Mouse (Mus musculus) heart, postnatal 25 days (tissue): ENCODE measurements around the gene Ids. TPM values are rescaled to one million over a fixed set of nuclear protein-coding genes. Genes with fewer than 3 reads are reported as not detected.
"Not testable (repeated sequence)": the region's sequence is repeated elsewhere in the genome, so short reads cannot be mapped to it uniquely, and the experiment has no call there.

Experiments
- DNase-seq: peaks from one replicate; pipeline ENCODE4 v3.0.0; 2022; ENCODE audit warnings: low spot score
- intact Hi-C: fragments of 180-260 bp; cut with DNase I; formaldehyde crosslinking; loops from one replicate; pipeline ENCODE4 v1.15.1; 2025
- total RNA-seq, 2 experiments: library from RNA; stranded (reverse); gene quantifications; 2 replicates each; pipeline ENCODE4 v1.2.3; 2021

The Ids gene
- 10 to 100 TPM; 16.2 to 20.4 TPM for total RNA-seq

- intact Hi-C loops: no loop called here
- peak; percentile 79 for DNase-seq
Observed at GRCm38 (mm10) chrX:70364661-70365613, at the start of gene Ids. TSS of gene Ids (minus strand) at chrX:70365084.

GRCm38 (mm10) chrX:70392636-70393035, 27.8 kb upstream of the Ids start:
- DNase-seq: not testable (repeated sequence)
- intact Hi-C loops: loop anchor here (5.0 kb wide), 1 partner anchor 160 kb away; no protein-coding TSS in a partner anchor

DNA sequence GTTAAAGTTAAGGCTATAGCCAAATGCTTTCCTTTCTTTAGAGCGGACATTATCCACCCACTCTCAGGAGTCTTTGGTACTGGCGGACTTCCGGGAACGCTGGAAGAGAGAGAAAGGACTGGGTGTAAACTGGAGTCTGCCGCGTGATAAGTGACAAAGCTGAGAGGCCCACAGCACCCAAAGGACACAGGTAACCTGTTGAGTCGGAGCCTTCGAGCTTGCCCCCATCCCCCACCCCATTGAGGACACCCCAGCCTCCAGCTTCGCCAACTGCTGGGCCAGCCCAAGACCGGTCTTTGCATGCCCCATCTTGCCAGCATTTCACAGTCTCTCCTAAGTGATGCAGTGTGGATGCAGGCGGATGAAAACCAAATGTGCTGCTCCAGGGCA, 21.1 kb upstream of the Ids start:
- no peak for DNase-seq
- intact Hi-C loops: loop anchor here (10.0 kb wide), 1 partner anchor 89 kb away; the partner anchor contains the start of gene Tmem185a

GRCm38 (mm10) chrX:70385276-70385961, 20.5 kb upstream of the Ids start, which contains the start of gene 1110012L19Rik:
TSS of gene 1110012L19Rik (plus strand) at chrX:70385877.
- DNase-seq: peak; percentile 61
- intact Hi-C loops: loop anchor here (10.0 kb wide), 1 partner anchor 89 kb away; the partner anchor contains the start of gene Tmem185a

DNA sequence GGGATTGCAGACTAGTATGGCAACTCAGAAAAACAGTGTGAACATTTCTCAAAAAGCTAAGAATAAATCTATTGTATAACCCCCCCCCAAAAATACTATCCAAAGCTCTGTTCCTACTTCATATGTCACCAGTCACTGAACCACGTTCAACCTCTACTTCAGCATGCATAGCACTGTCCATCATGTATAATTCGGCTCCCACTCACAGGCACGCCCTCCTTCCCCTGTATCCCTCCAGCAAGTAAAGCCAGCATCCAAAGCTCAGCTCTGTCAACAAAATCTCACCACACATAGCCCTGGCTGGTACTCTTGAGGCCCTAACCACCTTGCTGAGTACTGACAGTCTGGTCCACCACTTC, 20.0 kb upstream of the Ids start:
- DNase-seq: no peak
- intact Hi-C loops: loop anchor here (10.0 kb wide), 1 partner anchor 90 kb away; the partner anchor contains the start of gene Tmem185a

DNA sequence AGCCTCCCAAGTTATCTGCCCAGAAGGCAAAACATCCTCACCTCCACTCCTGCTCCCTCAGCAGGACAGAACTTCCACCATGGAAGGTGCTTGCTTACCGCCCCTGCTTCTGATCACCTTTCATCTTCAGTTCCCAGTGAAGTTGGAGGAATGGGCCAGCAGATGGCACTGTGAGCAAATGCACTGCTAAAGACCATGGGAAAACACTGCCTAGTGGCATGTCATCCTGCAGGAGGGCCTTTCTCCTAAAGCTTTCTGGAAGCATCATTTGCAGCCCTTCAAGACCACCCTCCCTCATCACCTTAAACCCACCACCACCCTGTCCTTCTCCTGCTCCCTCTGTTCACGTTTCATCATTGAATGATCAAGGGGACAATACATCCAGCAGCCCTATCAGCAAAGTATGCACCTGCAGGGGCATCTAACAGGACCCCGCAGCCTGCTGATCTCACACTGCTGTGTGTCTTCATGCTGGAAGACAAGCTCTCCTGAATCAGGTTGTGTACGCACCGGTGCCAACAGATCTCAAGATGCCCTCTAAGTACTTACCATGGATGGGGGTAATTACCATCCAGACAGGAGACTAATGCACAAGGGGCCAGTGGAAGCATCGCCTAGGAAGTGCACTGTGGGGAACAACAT, 9.7 kb upstream of the Ids start:
- intact Hi-C loops: loop anchor here (5.0 kb wide), 1 partner anchor 193 kb away; no protein-coding TSS in a partner anchor
- DNase-seq: not testable (repeated sequence)

- intact Hi-C loops: loop anchor here (2.0 kb wide), 1 partner anchor 205 kb away; no protein-coding TSS in a partner anchor
- DNase-seq: not testable (repeated sequence)
Observed at GRCm38 (mm10) chrX:70369758-70370157, 4.9 kb upstream of the Ids start.

DNA sequence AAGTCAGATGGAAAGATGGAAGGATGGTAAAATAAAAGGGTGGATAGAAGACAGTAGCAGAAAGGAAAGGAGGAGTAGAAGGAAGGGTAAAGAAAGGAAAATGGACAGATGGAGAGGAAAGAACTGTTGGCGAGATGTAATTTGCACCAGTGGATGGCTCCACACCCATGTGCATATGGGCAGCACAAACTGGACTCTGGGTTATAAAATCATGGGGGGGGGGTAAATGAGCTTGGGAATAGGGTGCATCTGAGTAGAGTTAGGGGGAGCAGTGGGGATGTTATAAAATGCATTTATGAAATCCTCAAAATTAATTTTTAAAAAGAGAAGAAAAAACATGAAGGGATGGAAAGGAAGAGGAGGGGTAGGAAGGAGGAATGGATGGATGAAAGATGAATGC, 682 bp downstream of the Ids start:
- no peak for DNase-seq

GRCm38 (mm10) chrX:70363446-70363845, 1.4 kb downstream of the Ids start:
- DNase-seq: no peak
- intact Hi-C loops: no loop called here

More for the DNA sequence above, 682 bp downstream of the Ids start:
- intact Hi-C loops: no loop called here

DNA sequence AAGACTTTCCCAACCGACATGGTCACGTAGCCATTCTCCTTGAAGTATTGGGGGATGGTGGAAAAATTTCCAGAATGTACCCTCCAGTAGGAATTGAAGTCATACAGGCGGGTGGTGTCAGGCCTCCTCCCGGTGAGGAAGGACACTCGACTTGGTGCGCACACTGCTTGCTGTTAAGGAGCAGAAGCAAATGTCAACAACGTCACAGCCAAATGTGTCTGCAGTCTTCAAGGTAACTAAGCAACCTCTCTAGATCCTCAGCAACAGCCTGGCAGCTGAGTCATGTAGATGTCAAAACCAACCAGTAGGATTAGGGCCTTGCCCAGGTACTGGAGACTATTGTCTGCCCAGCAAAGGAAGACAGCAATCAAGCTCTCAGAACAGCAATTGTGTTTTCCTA, 1.9 kb downstream of the Ids start:
- intact Hi-C loops: no loop called here

DNA sequence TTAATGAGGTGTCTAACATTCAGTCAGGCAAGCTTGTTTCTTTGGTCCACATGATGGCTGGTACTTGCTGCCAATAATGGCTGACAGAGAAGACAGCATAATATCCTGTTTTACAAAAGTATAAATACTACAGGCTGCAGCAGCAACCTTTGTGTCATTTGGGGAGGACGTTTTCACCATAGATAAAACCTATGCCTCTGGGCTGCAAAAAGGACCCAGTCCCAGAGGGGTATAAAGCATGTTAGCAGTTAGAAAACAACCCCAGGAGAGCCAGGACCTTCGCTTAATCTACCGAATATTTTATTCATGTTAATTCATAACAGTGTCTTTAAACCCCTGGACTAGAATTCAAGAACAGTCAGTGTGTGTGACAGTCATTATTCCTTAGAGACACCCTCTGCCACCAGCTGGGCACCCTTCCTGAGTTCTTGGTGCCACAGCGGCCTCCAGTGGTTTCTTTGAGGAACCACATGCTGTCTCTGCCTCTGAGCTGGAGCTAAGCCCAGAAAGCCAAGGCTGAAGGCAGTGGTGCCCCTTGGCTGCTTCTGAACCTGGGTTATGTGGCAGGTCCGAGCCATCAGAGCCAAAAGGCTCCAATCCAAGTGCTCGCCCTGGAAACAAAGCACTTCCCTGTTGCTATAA, 34.6 kb downstream of the Ids start:
- no peak for DNase-seq
- intact Hi-C loops: loop anchor here (5.0 kb wide), 1 partner anchor 1378 kb away; no protein-coding TSS in a partner anchor

More for the DNA sequence above, 1.9 kb downstream of the Ids start:
- no peak for DNase-seq

- DNase-seq: no peak
- intact Hi-C loops: no loop called here
Observed at GRCm38 (mm10) chrX:70328530-70329143, 36.2 kb downstream of the Ids start.

DNA sequence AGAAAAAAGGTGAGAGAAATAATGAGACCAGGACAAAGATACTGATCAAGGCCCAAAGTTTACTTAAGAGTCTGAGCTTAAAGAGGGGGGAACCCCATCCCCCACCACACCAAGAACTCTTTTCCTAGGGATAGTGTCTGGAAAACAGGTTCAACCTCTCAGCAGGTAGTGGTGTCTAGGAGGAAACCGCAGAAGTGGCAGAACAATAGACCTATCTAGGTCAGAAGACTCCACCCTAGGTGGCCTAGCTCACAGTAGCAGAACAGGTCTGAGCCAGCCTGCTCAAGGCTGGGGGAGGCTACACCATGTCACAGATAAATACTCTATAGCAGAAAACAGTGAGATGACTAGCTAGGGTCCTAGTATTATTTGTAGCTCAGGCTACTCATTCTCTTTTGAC, 37.2 kb downstream of the Ids start:
- no peak for DNase-seq
- intact Hi-C loops: no loop called here

DNA sequence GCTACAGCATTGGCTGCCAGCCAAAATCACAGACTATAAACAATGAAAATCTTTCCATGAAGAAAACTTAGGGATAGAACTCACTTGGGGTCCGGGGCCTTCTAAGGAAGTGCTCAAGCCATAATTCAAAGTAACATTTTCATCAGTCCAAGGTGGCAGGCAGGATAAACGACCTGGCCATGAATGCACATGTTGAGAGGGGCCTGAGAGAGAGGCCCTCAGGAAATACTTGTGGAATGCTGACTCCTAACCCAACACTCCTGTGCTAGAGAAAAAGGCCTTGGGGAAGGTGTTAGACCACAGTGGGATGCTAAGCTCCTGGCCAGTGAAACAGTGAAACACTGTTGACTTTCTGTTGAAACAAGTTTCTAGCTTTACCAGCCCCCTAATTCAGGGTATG, 45.6 kb downstream of the Ids start:
- DNase-seq: no peak
- intact Hi-C loops: no loop called here

- DNase-seq: no peak
- intact Hi-C loops: no loop called here
Observed at GRCm38 (mm10) chrX:70314949-70315641, 49.8 kb downstream of the Ids start.
